Mouse (Mus musculus): ENCODE results near the gene Abcc4.

Abcc4 gene

GRCm38 (mm10) chr14:118510216-118510615 is 195.8 kb downstream of the Abcc4 start:
- peak; percentile 4 for DNase-seq (ENCODE audit: low read depth, low spot score)

DNA sequence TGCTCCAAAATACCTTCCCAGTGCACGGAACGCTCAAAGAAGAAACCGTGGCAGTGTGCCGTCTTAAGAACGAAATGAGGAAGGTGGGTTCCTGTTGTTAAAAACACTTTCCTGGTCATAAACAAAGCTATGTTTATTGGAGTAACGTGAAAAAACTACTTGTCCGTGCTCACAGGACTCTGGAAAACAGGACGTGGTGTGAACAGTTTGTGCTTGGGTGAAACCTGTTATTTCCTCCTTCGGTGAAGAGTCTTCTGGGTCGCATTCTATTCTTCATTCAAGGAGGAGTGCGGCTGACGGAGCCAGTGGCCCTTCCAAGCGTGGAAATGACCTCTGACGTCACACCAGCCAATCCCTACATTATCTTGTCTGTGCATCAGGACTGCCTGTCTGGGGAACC is 198.2 kb downstream of the Abcc4 start:
- no peak for DNase-seq (ENCODE audit: low read depth, low spot score)

DNA sequence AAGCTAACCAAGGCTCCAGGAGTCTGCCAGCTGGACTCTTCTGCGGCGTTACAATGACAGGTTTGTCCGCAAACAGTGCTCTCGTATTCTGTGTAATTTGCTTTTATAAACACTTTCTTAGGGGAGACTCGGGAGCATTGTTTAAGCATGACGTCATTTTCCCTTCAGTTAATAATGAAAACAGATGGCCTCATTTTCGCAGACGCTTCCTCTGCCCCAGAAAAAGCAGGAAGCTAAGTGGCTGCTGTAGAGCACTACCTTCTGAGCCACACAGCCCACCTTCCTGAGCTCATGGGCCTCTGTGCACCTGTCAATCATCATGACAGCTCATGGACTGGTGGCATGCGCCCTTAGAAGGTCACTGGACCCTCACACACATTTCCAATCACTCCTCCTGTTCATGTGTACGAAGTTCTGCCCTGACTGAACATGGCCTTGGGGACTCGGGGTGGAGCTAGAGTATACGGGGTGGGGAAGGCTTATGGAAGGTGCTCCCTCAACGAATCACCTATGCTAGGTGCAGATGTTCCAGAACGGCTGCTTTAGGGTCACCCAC is 199.3 kb downstream of the Abcc4 start:
- DNase-seq (ENCODE audit: low read depth, low spot score): peak; percentile 22

GRCm38 (mm10) chr14:118496767-118497166 is 209.3 kb downstream of the Abcc4 start:
- no peak for DNase-seq (ENCODE audit: low read depth, low spot score)

DNA sequence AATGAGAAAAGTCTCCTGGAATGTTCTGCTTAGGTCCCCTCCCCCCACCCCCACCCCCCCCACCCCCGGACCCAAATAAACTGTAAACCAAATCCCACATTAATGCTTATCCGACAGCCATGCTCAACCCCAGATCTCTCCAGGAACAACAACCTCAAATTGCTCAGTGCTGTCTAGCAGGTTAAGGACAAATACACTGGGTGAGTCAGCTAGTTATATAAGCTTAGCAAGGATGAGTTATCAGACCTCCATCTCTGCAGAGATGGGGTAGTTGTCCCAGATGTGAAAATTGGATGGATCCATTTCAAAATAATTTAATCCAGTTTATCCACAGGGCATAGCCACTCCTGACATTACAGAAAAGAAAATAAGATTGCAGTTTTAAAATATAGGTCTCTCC is 210.6 kb downstream of the Abcc4 start:
- DNase-seq (ENCODE audit: low read depth, low spot score): peak; percentile 51

GRCm38 (mm10) chr14:118491708-118492107 is 214.3 kb downstream of the Abcc4 start:
- DNase-seq (ENCODE audit: low read depth, low spot score): no peak

GRCm38 (mm10) chr14:118491300-118491699 is 214.7 kb downstream of the Abcc4 start:
- DNase-seq (ENCODE audit: low read depth, low spot score): peak; percentile 11

DNA sequence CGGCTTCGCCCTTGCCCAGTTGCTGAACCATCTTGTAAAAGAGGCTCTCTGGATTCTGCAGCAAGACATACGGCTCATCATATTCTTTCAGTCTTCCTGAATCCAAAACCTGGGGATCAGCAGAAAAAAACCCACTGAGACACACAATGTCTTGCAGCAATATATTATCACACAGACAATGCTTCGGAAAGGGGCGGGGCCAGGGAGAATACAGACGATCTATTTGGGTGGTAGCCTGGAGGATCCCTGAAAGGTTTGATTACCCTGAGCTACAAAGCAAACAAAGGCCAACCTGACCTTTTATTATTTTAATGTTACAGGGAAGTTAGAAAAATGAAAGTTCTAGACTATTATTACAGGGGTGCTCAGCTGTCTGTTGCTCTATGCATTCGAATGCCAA is 215.5 kb downstream of the Abcc4 start:
- DNase-seq (ENCODE audit: low read depth, low spot score): no peak

- peak; percentile 11 for DNase-seq (ENCODE audit: low read depth, low spot score)
Observed at GRCm38 (mm10) chr14:118486349-118486748, 219.7 kb downstream of the Abcc4 start.

GRCm38 (mm10) chr14:118485646-118486045 is 220.4 kb downstream of the Abcc4 start:
- no peak for DNase-seq (ENCODE audit: low read depth, low spot score)

DNA sequence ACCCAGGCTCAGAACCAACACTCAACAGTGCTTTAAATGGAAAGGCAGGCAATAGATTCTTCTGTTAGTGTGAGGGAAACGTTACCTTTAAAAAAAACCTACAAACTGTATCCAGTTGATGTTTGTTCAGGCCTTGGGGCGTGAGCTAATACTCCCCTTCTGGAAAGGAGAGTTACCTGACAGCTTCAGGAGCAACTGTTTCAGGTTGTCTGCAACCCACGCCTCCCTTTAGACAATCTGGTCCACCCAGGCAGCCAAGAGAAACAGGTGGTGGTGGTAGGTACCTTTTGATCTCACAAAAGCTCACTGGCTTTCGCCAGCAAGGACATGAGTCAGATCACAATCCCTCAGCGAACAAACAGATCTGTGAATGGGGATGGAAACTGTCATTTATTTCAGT is 223.7 kb downstream of the Abcc4 start:
- DNase-seq (ENCODE audit: low read depth, low spot score): no peak

- no peak for DNase-seq (ENCODE audit: low read depth, low spot score)
Observed at GRCm38 (mm10) chr14:118481779-118482178, 224.2 kb downstream of the Abcc4 start.

GRCm38 (mm10) chr14:118476329-118476728 is 229.7 kb downstream of the Abcc4 start:
- no peak for DNase-seq (ENCODE audit: low read depth, low spot score)

DNA sequence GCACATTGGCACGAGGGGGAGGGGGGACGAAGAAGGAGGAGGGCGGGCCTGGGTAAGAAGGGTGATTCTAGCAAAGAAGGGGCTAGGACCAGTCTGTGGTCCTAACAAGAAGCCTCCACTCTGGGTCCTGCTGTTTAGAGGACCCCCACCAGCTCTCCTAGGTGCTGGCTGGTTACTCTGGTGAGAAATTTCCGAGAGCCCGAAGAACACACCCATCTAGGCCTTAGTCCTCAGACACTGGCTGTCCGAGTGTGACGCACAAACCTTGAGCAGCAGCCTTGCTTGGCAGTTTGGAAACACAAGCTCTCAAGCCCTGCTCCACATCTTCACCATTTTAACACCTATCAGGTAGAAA is 230.9 kb downstream of the Abcc4 start:
- no peak for DNase-seq (ENCODE audit: low read depth, low spot score)

- DNase-seq (ENCODE audit: low read depth, low spot score): peak; percentile 52
Observed at GRCm38 (mm10) chr14:118474226-118475099, 231.6 kb downstream of the Abcc4 start.

GRCm38 (mm10) chr14:118473831-118474193 is 232.2 kb downstream of the Abcc4 start:
- DNase-seq (ENCODE audit: low read depth, low spot score): peak; percentile 66

DNA sequence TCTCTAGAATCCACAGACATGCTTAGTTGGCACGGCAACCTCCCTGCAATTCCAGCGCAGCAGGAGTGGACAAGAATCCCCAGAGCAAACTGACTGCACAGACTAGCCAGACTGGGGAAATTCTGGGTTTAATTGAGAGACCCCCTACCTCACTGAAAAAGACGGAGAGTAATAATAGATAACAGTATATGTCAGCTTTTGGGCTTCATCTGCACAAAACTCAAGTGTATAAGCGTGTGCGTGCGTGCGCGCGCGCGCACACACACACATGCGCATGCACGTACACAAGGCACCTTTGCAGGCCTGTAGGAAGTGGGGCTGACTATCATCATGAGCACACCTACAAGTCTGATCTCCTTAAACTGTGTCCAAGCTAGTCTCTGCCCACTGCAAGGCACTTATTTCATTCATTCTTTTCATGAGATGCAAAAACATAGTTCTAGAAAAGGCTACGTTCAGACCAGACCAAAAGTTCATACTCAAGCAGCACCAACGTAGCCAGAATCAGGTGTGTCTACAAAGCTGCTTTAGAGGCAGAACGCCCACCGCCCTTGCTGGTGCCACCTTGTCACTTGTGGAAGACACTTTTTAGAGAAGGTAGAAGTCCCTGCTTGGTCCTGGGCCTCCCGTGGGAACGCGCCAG is 232.7 kb downstream of the Abcc4 start:
- peak; percentile 42 for DNase-seq (ENCODE audit: low read depth, low spot score)

- no peak for DNase-seq (ENCODE audit: low read depth, low spot score)
Observed at GRCm38 (mm10) chr14:118465331-118465730, 240.7 kb downstream of the Abcc4 start.

- no peak for DNase-seq (ENCODE audit: low read depth, low spot score)
Observed at GRCm38 (mm10) chr14:118464401-118464800, 241.6 kb downstream of the Abcc4 start.

- no peak for DNase-seq (ENCODE audit: low read depth, low spot score)
Observed at GRCm38 (mm10) chr14:118452572-118452971, 253.4 kb downstream of the Abcc4 start.

DNA sequence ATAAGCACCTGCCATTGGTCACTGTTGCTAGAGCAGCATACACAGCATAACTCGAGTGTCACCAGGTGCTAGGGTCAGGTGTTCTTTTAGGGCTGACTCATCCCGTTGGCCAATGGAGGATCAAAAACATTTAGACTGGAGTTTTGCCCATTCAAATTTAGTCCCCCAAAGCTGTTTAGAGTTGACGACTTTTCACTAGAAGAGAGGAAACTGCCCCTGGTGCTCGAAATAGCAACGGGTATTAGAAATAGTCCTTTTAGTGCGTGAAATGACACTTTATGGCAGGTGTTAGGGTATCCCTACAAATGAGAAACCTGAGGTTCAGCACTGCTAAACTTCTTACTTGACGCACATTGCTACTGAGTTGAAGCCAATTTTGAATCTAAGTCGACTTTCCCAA is 265.9 kb downstream of the Abcc4 start:
- DNase-seq (ENCODE audit: low read depth, low spot score): no peak

- peak; percentile 12 for DNase-seq (ENCODE audit: low read depth, low spot score)
Observed at GRCm38 (mm10) chr14:118437156-118437931, 268.7 kb downstream of the Abcc4 start.
